In the genomic region with DNA sequence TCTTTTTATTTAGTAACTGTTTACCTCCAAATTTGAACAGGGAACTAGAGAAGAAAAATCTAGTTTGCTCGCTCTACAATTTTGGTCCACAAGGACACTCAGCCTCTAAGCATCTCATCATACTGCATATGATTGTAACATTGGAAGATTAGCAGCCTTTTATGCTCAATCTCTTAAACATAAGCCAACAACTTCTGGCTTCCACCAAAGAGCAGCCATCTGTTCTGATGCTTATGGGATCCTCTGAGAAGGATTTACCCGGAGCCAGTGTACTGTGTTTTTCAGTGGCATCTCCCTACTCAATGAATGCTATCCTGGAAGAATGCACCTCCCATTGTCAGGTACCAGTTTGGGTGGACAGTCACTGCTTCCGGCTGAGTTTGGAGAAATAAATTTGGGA, we compare ENCODE assay signal across 32 mouse cellular contexts.
DNase-seq lines count a peak whose midpoint lies in the region; TF ChIP-seq lines count a peak whose summit lies in the region.
"Had no signal": no experiment of that assay in that cellular context is flagged by ENCODE, and none has a peak within 500 bp of the region (broad histone marks: within the 10 kb centered on the region; RNA-seq: fewer than 3 reads in every experiment).

No protein-coding gene starts in this region.

- H3K27ac ChIP-seq in gastrocnemius, adult 2 months, result no peak overlapping the region
- H3K27ac ChIP-seq: embryonic facial prominence, embryonic 10.5 days; embryonic facial prominence, embryonic 15.5 days; heart, embryonic 10.5 days; heart, embryonic 15.5 days; hindbrain, postnatal 0 days; intestine, embryonic 15.5 days; left cerebral cortex, adult 2 months; limb, embryonic 10.5 days; limb, embryonic 15.5 days; liver, embryonic 13.5 days; macrophage had no signal

- no peak for TF ChIP-seq POLR2A in brain, embryonic 14.5 days (IDR thresholded peaks at IDR 0.05; ENCODE audit: borderline replicate concordance, extremely low read depth, insufficient read depth, insufficient read length, poor library complexity, severe bottlenecking)

- H3K4me3 ChIP-seq in gastrocnemius, adult 2 months, result no peak overlapping the region
- H3K4me3 ChIP-seq: embryonic facial prominence, embryonic 10.5 days; embryonic facial prominence, embryonic 15.5 days; heart, embryonic 10.5 days; heart, embryonic 15.5 days; intestine, embryonic 15.5 days; left cerebral cortex, adult 2 months; limb, embryonic 10.5 days; limb, embryonic 15.5 days; liver, embryonic 13.5 days had no signal

- TF ChIP-seq CTCF in brain, embryonic 14.5 days (IDR thresholded peaks at IDR 0.05; ENCODE audit: borderline replicate concordance, extremely low read depth, insufficient read depth, insufficient read length), result no peak
- no peak for TF ChIP-seq CTCF in gastrocnemius, adult 2 months (IDR thresholded peaks at IDR 0.05)

- intact Hi-C loops in left cerebral cortex, postnatal 36 days (cut with DNase I), result no loop called here
- intact Hi-C loops in left cerebral cortex, postnatal 4 days (cut with DNase I), result no loop called here
- intact Hi-C loops in gastrocnemius, adult 2 months (cut with DNase I), result no loop called here

- DNase-seq in frontal cortex, postnatal 36 days (ENCODE audit: low spot score in 2 of 2), result peak; percentile 4 to 40
- no peak for DNase-seq in frontal cortex, postnatal 10 days (ENCODE audit: low spot score in 2 of 2)
- peak; percentile 8 to 20 for DNase-seq in left cerebral cortex, postnatal 36 days (ENCODE audit: low spot score in 2 of 2)
- DNase-seq in left cerebral cortex, postnatal 4 days, result no peak
- peak; percentile 55 for DNase-seq in brain, embryonic 14.5 days (ENCODE audit: low read depth)
- peak; percentile 43 for DNase-seq in layer of hippocampus, adult 9-11 months
- DNase-seq in gastrocnemius, adult 2 months, result no peak
- no peak for DNase-seq in ovary, adult 18-20 months (ENCODE audit: low spot score)
- DNase-seq: adrenal gland, postnatal 25 days; B cell, adult 2 months; cerebellum, adult 8-10 months; cerebellum, postnatal 25 days; gastrocnemius, postnatal 10 days; kidney, adult 2 months; kidney, postnatal 36 days; liver, embryonic 13.5 days; lung, adult 18-20 months; lung, postnatal 10 days; midbrain, embryonic 14.5 days; retina, postnatal 1 day; spleen, adult 18-20 months; thymus, postnatal 14 days had no signal

Comparison
In these comparisons a context has a peak if more than half of its experiments do, and no peak if none do; other contexts are left out.
1. DNase-seq: peak in frontal cortex, postnatal 36 days (2 of 2), left cerebral cortex, postnatal 36 days (2 of 2), brain, embryonic 14.5 days (single experiment) and layer of hippocampus, adult 9-11 months (single experiment); none in frontal cortex, postnatal 10 days (0 of 2), left cerebral cortex, postnatal 4 days (single experiment), gastrocnemius, adult 2 months (single experiment) and ovary, adult 18-20 months (single experiment).